Mouse (Mus musculus) thymus, postnatal 36 days (tissue): ENCODE data around the gene Col23a1.
"Not testable (repeated sequence)": the region's sequence is repeated elsewhere in the genome, so short reads cannot be mapped to it uniquely, and the experiment has no call there.

Source experiments
- DNase-seq, 2 experiments: peaks; one replicate each; pipeline ENCODE4 v3.0.0; 2022; ENCODE audit warnings: mixed read lengths in 2 of 2

The Col23a1 gene

DNA sequence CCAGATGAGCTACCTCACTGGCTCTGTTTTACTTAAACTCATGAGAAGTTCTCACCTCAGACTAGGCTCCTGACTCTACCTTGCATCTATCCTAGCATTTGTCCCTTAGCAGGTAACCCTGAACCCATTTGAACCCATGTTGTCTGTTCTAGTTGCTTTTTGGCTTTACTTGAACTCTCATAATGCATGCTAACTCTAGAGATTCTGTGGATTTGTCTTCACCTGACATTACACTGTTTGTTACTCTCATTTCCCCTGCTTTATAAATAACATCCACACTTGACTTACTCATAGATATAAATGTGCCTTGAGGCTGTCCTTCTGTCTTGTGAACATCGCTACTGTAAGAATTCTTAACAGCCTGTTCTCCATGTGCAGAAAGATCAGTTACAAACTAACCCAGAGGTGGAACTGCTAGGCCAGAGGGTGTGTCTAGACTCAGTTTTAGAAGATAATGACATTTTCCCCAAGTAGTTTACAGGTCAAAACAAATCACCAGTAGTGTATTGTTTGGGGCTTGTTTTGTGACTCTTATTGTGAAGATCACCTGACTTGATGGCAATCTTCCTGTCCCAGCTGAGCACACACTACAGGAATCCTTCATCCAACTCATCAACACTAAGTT is 305.9 kb downstream of the Col23a1 start:
- no peak for DNase-seq

DNA sequence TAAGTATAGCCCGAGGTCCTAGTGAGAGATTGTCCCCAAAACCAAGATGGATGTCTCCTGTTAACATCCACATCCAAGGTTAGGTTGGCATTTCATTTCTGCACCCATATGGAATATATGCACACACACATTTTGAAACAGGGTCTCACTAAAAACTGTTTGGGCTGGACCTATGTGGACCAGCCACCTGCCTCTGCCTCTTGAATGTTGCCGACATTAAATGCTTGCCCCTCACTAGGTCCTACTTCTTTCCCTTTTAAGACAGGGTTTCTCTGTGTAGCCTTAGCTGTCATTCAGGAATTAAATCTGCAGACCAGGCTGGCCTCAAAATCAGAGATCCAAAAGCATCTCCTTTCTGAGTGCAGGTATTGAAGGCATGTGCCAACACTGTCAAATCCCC is 307.8 kb downstream of the Col23a1 start:
- no peak for DNase-seq

DNA sequence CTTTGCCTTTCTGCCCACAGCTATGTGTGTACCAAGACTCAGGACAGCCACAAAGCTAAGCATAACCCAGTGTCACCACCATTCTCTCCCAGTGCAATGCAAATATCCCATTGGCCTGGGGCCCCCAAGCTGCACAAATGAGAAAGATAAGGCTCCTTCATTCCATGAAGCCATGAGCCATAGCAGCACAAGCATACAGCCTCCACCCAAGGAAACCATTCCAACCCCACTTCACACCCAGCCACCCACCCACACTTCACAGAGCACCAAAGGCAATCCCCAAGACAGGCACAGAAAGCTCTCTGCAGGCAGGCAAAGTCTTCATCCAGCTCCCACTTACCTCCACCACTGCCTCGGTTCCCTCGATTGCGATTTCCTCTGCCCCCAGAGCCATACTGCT is 312.5 kb downstream of the Col23a1 start:
- no peak for DNase-seq

DNA sequence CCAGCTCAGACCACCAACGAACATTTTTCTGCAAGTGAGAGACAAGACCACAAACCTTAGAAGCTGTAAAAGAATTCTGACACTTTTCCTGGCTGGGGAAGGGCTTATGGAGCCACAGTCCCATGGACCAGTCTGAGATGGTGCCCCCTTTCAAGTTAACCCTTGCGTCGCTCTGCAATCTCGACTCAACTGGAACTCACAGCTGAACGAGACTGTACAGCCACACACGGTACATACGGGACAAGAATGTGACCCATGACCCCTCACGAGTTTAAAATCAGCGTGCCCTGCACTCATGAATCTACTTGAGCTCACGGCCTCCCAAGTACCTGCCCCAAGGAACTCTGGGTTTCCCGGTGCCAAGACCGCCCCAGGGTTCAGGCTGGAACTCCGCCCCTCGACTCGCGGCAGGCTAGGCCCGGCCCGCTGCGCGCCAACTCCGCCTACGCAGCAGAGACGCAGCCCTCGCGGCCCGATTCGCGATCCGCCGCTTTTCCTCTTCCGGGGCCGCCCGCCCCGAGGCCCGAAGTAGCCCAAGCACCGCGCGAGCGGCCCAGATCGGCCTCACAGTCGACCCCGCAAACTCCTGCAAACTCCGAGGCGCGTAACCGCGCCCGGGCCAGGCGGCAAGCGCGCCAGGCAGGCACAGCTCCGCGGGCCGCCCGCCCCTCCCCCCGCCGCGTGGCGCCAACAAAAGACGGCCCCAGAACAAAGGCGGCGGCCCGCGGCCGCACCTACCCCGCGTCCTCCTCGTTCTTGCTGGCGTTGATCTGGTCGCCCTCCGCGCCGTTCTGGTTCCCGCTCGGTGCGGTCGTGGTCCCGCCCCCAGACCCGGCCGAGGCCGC is 316.1 kb downstream of the Col23a1 start:
- DNase-seq, result peak; percentile 86 to 91

DNA sequence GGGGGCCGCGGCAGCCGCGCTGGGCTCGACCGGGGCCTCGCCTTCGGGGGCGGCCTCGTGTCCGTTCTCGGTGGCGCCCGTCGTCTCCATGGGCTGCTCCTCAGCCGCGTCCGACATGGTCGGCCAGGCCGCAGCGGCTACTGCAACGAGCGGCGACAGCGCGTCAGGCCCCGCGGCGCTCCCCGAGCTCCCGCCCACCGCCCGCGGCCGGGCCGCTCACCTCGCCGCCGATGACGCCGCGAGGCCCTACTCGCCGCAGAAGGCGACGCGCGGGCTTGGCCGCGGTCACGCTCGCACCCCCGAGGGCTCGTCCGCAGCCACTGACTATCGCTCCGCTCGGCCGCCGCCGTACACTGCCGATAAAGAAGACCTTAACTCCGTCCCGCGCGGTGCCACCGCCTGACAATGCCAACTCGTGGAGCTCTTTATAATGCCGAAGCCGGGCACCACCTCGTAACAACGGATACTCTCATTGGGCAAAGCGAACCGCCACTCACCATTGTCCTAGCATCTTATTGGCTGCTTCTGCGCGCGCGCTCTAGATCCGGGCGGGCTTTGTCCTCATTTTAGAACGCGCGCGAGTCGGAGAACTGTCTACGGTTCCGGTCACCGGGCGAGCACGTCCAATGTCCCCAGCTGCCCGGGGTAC is 316.9 kb downstream of the Col23a1 start, which contains the start of gene Hnrnpab:
Gene Hnrnpab (minus strand): TSS at position 401 of the 649 bp plus-strand sequence.
- DNase-seq, result peak; percentile 96

DNA sequence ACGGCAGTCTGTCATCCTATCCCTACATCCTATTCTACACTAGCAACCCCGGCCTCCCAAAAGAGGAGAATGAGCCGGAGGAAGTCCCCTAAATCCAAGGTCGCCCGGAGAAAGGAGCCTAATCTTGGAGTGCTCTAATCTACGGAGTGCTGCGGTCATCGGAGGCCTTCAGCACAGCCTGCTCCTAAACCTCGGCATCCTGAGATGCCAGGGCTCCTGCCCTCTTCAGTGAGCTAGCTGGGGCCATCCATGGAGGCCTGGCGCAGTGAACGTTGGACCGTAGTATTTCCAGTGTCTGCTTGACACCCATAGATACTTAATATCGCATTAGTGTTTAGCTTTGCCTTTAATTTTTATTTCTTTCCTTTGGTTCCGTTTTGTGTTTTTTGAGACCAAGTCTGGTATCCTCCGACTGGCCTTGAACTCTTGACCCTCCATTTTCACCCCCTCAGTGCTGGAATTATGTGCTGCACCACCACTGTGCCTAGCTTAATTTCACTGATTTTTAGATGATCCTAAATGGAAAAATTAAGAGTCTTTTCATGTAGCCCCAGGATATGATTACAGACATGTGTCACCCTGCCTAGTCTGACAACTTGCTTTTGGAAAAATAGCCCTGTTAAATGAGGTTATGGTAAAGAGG is 317.5 kb downstream of the Col23a1 start:
- DNase-seq, result no peak

DNA sequence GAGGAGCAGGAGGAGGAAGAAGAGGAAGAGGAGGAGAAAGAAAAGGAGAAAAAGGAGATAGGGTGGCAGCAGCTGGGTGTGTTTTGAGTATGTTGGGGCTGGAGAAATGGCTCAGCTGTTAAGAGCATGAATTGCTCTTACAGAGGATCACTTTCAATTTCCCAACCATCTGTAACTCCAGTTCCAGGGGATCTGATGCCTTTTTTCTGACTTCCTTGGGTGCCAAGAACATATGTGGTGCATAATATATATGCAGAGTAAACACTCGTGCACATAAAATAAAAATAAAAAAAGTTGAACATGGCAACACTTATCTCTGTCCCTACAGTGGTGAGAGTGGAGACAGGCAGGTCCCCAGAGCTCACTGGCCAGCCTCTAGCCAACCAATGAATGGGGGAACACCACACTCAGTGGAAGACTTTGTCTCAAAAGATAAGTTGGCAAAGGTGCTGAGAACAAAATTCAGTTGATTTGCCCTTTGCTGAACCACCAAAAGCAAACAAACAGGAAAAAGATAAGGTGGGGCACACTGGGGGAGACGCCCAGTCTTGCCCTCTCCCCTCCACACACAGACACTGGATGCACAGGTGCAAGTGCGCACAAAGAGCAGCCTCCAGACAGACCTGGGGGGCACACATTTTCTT is 319.7 kb downstream of the Col23a1 start:
- DNase-seq, result peak in 1 of 2 experiments; percentile 47

DNA sequence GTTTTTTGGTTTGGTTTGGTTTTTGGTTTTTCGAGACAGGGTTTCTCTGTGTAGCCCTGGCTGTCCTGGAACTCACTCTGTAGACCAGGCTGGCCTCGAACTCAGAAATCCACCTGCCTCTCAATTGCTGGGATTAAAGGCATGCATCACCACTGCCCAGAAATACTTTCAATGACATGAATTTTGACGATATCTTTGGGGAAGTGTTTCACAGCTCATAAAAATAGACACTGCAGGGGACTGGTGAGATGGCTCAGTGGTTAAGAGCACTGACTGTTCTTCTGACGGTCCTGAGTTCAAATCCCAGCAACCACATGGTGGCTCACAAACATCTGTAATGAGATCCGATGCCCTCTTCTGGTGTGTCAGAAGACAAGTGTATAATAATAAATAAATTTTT is 320.2 kb downstream of the Col23a1 start:
- DNase-seq, result not testable (repeated sequence)

DNA sequence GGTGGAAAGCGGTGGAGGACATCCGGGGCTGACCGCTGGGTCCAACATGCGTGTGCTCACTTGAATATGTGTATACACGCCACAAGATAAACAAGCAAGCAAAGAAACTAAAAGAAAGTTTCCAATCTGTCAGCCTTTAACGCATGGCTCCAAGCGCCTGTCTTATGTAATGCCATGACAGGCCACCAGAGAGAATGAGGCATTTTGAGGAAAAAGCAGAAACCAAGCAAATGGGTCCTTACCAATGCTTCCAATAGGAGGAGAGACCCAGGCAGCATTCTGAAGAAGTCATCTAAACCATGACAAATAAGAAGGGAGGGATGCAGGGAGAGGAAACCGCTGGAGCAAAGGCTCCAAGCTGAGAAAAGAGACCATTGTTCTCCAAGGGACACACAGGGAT is 324.5 kb downstream of the Col23a1 start:
- no peak for DNase-seq

DNA sequence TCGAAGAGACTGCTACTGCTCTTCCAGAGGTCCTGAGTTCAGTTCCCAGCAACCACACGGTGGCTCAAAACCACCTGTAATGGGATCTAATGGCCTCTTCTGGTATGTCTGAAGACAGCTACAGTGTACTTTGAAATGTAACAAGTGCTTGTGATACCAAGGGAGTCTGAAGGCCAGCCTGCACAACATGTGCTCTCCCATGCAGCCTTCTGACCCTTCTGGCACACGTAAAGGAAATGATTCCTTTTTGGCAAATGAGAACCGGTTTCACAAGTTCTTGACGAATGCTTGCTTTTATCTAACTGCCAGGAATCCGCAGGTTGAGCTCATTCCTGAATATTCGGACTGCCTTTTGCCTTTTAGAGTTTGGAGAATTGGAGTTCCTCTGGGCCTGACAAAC is 325.4 kb downstream of the Col23a1 start:
- no peak for DNase-seq

DNA sequence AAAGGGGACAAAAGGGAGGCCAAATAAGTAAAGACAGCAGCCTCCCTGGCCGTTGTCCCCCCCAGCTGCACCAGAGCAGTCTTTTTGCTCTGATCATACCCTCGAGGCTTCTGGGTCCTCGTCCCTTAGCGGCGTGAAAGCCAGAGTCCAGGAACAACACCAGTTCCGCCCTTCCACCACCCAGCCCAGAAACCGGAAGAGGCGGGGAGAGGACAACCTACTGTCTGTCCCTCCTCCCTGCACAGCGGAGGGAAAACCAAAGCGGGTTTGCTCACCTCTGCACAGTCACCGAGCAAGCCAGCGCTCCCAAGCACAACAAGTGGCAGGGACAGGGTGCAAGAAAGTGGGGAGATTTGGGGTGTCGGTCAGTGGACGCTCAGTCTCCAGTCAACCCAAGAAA is 325.9 kb downstream of the Col23a1 start:
- peak; percentile 69 to 74 for DNase-seq

DNA sequence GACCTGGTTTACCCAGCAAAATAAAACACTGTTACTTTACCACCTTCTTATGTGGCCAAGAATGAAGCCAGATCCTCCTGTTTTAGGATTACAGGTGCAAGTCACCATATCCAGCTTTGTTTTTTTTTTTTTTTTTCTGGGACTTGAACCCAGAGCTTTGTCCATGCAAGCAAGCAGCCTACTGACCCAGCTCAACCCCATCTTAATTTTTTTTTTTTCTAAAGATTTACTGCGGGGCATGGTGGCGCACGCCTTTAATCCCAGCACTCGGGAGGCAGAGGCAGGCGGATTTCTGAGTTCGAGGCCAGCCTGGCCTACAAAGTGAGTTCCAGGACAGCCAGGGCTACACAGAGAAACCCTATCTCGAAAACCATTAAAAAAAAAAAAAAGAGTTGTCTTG is 326.4 kb downstream of the Col23a1 start:
- not testable (repeated sequence) for DNase-seq

DNA sequence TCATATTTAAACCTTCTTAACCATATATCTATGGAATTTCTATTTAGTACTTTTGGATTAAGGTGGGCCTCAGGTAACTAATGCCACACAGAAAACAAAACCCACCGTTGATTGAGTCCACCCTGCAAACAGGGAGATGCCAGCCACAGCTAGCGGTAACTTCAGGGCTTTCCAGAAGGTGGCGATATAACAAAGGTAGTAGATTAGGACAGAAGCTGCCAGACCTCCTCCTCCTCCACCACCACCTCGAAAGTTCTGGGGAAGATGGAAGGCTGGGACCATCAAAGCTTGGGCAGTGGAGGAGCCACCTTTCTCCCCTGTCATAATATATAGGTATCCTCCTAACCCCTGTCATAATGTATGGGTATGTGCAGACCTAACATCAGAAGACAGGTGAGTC is 328.0 kb downstream of the Col23a1 start:
- peak; percentile 65 to 66 for DNase-seq

DNA sequence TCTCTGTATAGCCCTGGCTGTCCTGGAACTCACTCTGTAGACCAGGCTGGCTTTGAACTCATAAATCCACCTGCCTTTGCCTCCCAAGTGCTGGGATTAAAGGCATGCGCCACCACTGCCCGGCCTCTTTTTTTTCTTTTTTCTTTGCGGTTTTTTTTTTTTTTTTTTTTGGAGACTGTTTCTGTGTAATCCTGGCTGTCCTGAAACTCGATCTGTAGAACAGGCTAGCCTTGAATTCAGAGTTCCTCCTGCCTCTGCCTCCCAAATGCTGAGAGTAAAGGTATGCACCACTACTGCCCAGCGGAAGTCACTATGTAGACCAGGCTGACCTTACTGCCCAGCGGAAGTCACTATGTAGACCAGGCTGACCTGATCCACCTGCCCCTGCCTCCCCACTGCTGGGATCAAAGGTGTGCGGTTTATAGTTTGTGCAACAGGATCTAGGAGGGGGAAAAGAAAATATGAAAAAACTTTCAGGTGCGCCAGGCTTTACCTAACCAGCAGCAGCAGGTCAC is 329.2 kb downstream of the Col23a1 start:
- DNase-seq, result no peak

DNA sequence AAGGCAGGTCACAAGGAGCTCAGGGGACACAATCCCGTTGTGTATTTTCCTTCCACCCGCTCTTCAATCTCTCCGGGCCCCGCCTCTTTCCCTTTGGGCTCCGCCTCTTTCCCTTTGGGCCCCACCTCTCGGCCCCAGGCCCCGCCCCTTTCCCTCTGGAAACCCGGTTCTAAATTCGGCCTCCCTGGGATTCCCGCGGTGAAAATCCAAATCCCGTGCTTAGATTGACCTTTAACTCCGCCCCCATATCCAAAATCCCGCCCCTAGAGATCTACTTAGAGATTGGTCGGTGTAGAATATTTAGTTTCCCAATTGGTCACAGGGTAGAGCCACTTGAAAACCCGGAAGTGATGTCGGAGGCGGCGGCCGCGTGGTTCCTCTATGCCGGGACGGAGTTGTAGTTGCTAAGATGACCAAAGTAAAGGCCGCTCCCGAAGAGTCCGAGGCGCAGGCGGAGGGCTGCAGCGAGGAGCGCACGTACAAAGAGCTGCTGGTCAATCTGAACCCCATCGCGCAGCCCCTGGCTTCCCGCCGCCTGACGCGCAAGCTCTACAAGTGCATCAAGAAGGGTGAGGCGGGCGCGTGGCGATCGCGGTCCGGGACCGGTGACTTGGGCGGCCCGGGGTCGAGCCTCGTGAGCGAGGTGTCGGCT is 329.8 kb downstream of the Col23a1 start, which contains the start of gene Nhp2:
Gene Nhp2 (plus strand): TSS at position 327 of the 652 bp plus-strand sequence.
- DNase-seq, result peak; percentile 81 to 82

DNA sequence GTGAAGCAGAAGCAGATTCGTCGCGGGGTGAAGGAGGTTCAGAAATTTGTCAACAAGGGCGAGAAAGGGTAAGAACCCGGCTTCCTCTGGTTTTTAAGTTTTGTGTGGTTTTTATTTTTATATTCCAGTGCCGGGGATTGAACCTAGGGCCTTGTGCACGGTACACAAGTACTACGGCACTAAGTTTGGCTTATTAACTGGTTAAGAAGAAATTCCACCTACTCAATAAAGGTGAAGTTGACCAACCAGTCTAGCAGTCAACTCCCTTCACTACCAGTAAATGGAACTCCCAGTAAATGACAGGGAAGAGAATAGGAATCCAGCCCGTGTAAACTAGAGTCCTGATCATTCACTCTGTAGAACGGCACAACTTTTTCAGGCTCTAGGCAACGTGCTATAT is 330.4 kb downstream of the Col23a1 start:
- no peak for DNase-seq

DNA sequence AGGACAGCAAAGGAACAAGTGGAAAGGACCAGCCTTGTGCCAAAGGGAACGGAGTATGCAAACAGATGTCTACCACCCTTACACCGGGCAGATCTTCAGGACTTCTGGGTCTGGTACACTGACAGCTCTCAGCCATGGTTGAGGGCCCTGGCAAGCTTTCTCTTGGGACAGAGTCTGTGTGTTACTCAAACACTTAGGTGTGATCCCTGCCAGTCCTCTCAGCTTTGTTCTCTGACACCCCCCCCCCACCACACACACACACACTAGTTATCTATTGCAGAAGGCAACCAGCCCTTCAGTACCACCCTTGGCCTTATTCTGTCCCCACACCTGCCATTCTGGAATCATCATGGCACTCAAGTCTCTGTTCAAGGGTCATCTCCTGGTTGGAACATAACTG is 332.1 kb downstream of the Col23a1 start:
- DNase-seq, result no peak

DNA sequence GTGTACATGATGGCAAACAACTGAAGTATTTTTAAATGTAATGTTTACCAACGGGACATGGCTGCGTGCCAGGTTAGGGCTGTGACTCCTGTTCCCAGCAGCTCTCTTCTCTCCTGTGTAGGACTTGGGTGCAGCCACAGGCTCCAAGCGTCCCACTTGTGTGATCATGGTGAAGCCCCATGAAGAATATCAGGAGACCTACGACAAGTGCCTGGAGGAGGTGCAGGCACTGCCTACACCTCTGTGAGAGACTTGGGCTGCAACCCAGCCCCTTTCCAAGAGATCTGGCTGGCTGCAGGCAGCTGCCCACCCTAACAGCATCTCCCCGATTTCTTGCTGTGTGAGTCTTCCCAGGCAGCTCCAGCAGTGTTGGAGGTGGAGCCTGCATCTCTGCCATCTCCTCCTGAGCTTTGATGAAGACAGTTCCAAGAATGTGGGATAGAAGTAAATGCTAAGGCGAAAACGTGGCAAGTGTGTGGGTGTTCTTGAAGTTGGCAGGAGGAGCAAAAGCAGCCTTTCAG is 333.3 kb downstream of the Col23a1 start:
- no peak for DNase-seq

DNA sequence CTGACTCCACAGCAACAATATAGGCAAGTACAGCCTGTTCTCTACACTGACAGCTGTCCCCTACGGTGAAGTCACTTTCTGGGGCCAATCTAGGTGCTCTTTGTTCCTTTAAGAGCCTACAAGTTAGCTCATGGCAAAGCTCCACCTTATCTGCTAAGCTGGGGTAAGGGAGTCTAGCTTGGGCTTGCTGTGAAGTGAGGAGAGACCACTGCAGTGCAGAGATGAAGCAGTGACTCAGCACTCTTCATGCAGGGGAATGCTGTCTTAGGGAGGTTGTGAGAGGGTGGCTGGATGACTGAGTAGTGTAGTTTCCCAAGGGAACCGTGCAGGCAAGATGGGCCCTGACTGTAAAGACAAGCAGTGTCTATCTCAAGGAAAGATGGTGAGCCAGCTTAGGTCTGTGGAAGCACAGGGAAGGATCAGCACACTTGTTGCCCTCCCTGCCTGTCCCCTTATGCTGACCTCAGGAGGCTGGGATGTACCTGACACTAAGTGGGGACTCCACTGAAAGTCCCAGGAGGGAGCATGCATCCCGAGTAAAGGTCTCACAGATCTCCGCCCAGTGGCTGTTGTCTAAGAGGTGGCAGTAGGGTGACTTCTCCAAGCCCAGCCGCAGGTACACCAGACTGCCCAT is 335.6 kb downstream of the Col23a1 start:
- no peak for DNase-seq

DNA sequence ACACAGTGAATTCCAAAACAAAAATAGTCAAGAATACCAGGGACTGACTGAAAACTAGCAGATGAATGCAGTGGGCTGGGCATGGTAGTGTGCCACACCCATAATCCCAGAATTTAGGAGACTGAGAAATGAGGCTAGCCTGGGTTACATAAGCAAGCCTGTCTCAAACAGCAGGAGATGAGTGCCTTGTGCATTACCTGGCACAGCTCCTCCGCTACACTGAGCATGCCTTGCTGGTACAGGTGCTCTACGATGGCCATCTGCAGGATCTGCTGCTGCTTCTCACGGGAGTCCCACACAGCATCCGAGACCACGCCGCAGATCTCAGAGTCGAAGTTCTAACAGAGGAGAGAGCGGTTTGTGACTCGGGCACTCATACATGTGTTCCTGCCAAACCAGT is 337.7 kb downstream of the Col23a1 start:
- no peak for DNase-seq

DNA sequence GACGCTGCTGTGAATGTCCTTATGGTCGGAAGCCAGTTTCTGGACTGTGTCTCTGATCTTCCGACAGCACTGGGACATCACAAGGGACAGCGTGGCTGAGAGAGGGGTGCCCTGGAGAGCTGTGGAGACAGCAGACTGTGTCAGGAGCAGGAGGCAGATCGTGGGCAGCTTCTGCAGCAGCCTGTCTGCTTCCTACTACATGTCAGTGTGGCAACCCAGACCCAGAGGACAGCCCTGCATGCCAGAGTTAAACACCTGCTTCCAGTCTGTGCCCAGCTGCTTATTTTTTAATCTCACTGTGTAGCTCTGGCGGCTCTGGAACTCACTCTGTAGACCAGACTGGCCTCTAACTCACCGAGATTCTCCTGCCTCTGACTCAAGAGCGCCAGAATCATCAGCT is 338.2 kb downstream of the Col23a1 start:
- no peak for DNase-seq
